Mouse (Mus musculus) midbrain, embryonic 11.5 days (tissue): ENCODE data around the gene Plekhg1. TPM values are rescaled to one million over a fixed set of nuclear protein-coding genes. Genes with fewer than 3 reads are reported as not detected.

ENCODE experiments used
- ATAC-seq: fragments of 200-750 bp; cut with Nextera tagmentation; 2 replicates; pipeline ENCODE4 v1.8.0; 2017; ENCODE audit warnings: moderate TSS enrichment, moderate library complexity; ENCODE audit not compliant: low FRiP score
- DNase-seq: peaks from one replicate; pipeline ENCODE4 v3.0.0; 2015; ENCODE audit warnings: low spot score; ENCODE audit errors: missing footprints
- H3K27ac ChIP-seq: fragments of 300-500 bp; sonication (generic); 2 replicates; pipeline ENCODE4 v1.5.1; 2014; ENCODE audit warnings: low read depth, low read length
- H3K27me3 ChIP-seq: fragments of 300-500 bp; sonication (generic); 2 replicates; pipeline ENCODE4 v1.6.1; 2014; ENCODE audit warnings: mild to moderate bottlenecking, low read length, moderate library complexity, mixed read lengths; ENCODE audit not compliant: control insufficient read depth, insufficient read depth
- H3K36me3 ChIP-seq: fragments of 300-500 bp; sonication (generic); 2 replicates; pipeline ENCODE4 v1.6.1; 2014; ENCODE audit warnings: mild to moderate bottlenecking, low read length, moderate library complexity, mixed read lengths; ENCODE audit not compliant: control insufficient read depth, insufficient read depth
- H3K4me1 ChIP-seq: fragments of 300-500 bp; sonication (generic); 2 replicates; pipeline ENCODE4 v1.6.1; 2014; ENCODE audit warnings: low read length; ENCODE audit not compliant: control insufficient read depth, insufficient read depth
- H3K4me2 ChIP-seq: fragments of 300-500 bp; sonication (generic); 2 replicates; pipeline ENCODE4 v1.6.1; 2014; ENCODE audit warnings: mild to moderate bottlenecking, moderate library complexity
- H3K4me3 ChIP-seq: fragments of 300-500 bp; sonication (generic); 2 replicates; pipeline ENCODE4 v1.5.1; 2014; ENCODE audit warnings: low read depth, low read length
- H3K9ac ChIP-seq: fragments of 300-500 bp; sonication (generic); 2 replicates; pipeline ENCODE4 v1.6.1; 2014; ENCODE audit warnings: low read length
- H3K9me3 ChIP-seq: fragments of 300-500 bp; sonication (generic); 2 replicates; pipeline ENCODE4 v1.6.1; 2016; ENCODE audit warnings: low read length; ENCODE audit not compliant: control insufficient read depth
- WGBS: fragments of 180-500 bp; shearing (Covaris S2); extraction: QIAGEN DNeasy Blood & Tissue Kit; methylation state at CpG from one replicate; pipeline ENCODE4 v1.1.7; 2014; 5-methylcytosine and 5-hydroxymethylcytosine counted together
- polyA plus RNA-seq: library from polyadenylated mRNA; unstranded; fragments of >200 nt; fragmentation: Nextera tagmentation; extraction: Ambion mirVana; gene quantifications from 2 replicates; pipeline ENCODE4 v1.2.1, GENCODE M21; 2014

Gene Plekhg1
- polyA plus RNA-seq, 1 experiment from 2014 or later, result 16.8 TPM

DNA sequence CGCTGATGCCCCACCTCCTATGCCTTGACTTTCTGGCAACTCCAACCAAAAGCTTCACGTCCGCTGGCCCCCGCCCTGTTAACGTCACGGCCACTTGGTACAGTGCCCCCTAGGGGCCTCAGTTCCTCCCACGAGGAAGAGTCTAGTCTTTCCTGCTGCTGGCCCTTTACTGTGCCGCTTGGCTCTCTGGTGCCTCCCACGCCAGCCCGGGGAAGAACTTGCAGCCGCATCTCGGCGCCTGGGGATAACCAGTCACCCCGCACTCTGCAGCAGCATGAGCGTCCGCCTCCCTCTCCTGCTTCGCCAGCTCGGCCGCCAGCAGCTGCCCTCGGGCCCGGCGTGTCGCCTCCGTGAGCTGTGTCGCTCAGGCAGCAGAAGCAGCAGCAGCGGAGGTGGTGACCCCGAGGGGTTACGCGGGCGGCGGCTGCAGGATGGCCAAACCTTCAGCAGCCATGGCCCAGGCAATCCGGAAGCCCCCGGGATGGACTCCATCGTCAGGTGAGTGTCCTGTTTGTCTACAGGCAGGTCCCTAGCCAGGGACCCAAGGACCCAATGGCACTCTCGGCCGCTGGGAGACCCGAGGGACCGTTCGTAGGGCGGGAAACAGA, 232.9 kb downstream of the Plekhg1 start, which contains the start of gene Mthfd1l:
TSS of gene Mthfd1l (plus strand) at position 138 of the 608 bp plus-strand sequence.
- peak within 1 kb of the TSS; percentile 75 for H3K9ac ChIP-seq
- no peaks in the 10 kb centered on the region for H3K36me3 ChIP-seq
- DNase-seq (peak; percentile 97), ATAC-seq (peak; percentile 81)
- peaks cover 2% of the 10 kb centered on the region; the same call in 1 of the 2 replicates for H3K4me1 ChIP-seq
- H3K27ac ChIP-seq, result peak within 1 kb of the TSS; percentile 85
- no peaks in the 10 kb centered on the region for H3K27me3 ChIP-seq
- no peaks in the 10 kb centered on the region for H3K9me3 ChIP-seq
- whole genome bisulfite sequencing, result under 1% methylated on average over 40 of the region's 40 CpGs
- H3K4me3 ChIP-seq, result peak within 1 kb of the TSS; percentile 66
- H3K4me2 ChIP-seq, result peak within 1 kb of the TSS; percentile 61

DNA sequence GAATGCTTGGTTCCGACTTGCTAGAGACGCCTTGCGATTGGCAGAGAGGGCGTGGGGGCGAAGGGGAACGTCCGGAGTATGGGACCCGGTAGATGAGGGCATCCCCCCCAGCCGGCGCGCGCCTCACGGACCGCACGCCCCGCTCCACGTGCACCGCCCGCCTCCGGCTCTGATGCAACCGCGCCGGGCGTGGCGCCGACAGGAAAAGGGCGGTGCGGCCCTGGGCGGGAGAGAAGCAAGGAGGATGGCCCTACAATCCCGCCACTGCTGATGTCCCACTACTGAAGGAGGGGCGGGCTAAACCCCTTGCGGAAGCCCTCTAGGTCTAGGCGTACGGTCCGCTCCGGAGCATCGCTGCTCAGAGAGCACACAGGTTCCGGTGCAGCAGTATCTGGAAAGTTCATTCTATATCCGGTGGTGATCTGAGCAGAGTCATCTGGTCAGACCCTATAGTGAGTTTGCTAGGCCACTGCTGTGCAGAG, 233.5 kb downstream of the Plekhg1 start:
- H3K4me1 ChIP-seq, result peaks cover 2% of the 10 kb centered on the region; the same call in 1 of the 2 replicates
- no peaks in the 10 kb centered on the region; the same call in 1 of the 2 replicates for H3K36me3 ChIP-seq
- peak overlapping the region; percentile 85 for H3K27ac ChIP-seq
- ATAC-seq (peak; percentile 87), DNase-seq (peak; percentile 97)
- peak overlapping the region; percentile 66 for H3K4me3 ChIP-seq
- H3K4me2 ChIP-seq, result peak overlapping the region; percentile 61
- WGBS, result under 1% methylated on average over 33 of the region's 39 CpGs
- H3K27me3 ChIP-seq, result no peaks in the 10 kb centered on the region
- no peaks in the 10 kb centered on the region for H3K9me3 ChIP-seq
- H3K9ac ChIP-seq, result peak overlapping the region; percentile 75

DNA sequence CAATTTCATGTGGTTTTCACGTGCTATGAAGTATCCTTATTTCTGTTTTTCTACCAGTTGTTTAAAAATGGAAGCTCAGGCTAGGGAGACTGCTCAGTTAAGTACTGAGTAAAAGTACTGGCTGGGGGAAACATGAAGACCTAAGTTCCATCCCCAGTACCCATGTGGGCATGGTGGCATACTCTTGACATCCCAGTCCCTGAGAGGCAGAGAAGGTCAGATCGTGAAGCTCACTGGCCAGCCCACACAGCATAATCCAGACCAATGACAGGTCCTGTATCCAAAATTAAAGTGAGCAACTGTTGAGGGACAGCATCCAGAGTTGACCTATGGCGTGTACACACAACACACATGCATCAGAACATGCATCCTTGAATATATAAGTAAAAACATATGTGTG, 234.2 kb downstream of the Plekhg1 start:
- no peak for ATAC-seq
- H3K9ac ChIP-seq, result no peak overlapping the region
- WGBS, result 83% methylated on average over 3 of the region's 3 CpGs
- H3K9me3 ChIP-seq, result no peaks in the 10 kb centered on the region
- H3K27ac ChIP-seq, result no peak overlapping the region
- no peak overlapping the region for H3K4me3 ChIP-seq
- peaks cover 2% of the 10 kb centered on the region; the same call in 1 of the 2 replicates for H3K4me1 ChIP-seq
- peaks cover 5% of the 10 kb centered on the region; the same call in 1 of the 2 replicates for H3K36me3 ChIP-seq
- H3K27me3 ChIP-seq, result no peaks in the 10 kb centered on the region
- DNase-seq, result peak; percentile 85
- H3K4me2 ChIP-seq, result peak overlapping the region; percentile 61

- no peak overlapping the region for H3K27ac ChIP-seq
- H3K4me3 ChIP-seq, result no peak overlapping the region
- H3K9me3 ChIP-seq, result no peaks in the 10 kb centered on the region
- H3K9ac ChIP-seq, result no peak overlapping the region
- H3K36me3 ChIP-seq, result peaks cover 9% of the 10 kb centered on the region
- H3K27me3 ChIP-seq, result no peaks in the 10 kb centered on the region
- no peak for ATAC-seq
- 90% methylated on average over 6 of the region's 6 CpGs for whole genome bisulfite sequencing
- H3K4me1 ChIP-seq, result peaks cover 2% of the 10 kb centered on the region; the same call in 1 of the 2 replicates
- H3K4me2 ChIP-seq, result no peak overlapping the region
- no peak for DNase-seq
Observed at GRCm38 (mm10) chr10:3975898-3976622, 235.9 kb downstream of the Plekhg1 start.

DNA sequence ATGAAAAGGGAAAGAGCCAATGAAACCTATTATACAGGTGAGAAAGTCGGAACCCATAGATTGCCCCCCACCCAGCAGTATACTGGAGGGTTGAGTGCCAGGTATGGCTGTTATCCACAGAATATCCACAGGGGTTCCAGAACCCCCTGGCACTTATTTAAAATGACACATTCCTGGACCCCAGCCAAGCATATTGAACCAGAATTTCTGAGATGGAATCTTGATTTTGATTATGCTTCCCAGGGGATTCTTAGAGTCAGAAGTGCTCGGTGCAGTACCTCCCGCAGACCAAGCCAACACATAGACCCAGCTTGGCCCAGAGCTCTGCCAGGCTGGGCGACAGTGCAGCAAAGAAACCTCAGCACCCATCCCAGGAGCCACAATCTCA, 236.5 kb downstream of the Plekhg1 start:
- Histone ChIP-seq H3K9ac (no peak overlapping the region), H3K36me3 (peaks cover 9% of the 10 kb centered on the region), H3K27ac (no peak overlapping the region), H3K9me3 (no peaks in the 10 kb centered on the region), H3K27me3 (no peaks in the 10 kb centered on the region), H3K4me1 (peaks cover 2% of the 10 kb centered on the region; the same call in 1 of the 2 replicates), H3K4me2 (no peak overlapping the region), H3K4me3 (no peak overlapping the region)
- ATAC-seq (no peak), DNase-seq (no peak)
- WGBS, result 89% methylated on average over 4 of the region's 4 CpGs

DNA sequence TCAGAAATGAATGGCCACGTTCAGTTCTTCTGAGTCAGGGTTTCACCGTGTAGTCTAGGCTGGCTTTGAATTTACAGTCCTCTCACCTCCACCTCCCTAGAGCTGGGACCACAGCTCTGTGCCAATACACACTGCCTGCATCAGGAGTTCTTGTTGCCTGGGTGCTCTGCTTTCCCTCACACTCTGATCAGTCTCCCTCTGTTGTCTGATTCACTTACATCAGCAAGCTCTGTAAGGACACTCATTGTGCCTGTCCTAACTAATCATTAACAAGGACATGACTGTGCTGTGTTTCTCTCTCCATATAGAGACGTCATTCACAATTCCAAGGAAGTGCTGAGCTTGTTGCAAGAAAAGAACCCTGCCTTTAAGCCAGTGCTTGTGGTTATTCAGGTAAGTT, 238.2 kb downstream of the Plekhg1 start:
- 90% methylated on average over 3 of the region's 3 CpGs for WGBS
- H3K36me3 ChIP-seq, result peaks cover 9% of the 10 kb centered on the region
- H3K4me1 ChIP-seq, result no peaks in the 10 kb centered on the region
- ATAC-seq (no peak), DNase-seq (peak; percentile 47)
- no peak overlapping the region for H3K4me2 ChIP-seq
- H3K27ac ChIP-seq, result no peak overlapping the region
- H3K9me3 ChIP-seq, result no peaks in the 10 kb centered on the region
- H3K27me3 ChIP-seq, result no peaks in the 10 kb centered on the region
- H3K4me3 ChIP-seq, result no peak overlapping the region
- H3K9ac ChIP-seq, result no peak overlapping the region

DNA sequence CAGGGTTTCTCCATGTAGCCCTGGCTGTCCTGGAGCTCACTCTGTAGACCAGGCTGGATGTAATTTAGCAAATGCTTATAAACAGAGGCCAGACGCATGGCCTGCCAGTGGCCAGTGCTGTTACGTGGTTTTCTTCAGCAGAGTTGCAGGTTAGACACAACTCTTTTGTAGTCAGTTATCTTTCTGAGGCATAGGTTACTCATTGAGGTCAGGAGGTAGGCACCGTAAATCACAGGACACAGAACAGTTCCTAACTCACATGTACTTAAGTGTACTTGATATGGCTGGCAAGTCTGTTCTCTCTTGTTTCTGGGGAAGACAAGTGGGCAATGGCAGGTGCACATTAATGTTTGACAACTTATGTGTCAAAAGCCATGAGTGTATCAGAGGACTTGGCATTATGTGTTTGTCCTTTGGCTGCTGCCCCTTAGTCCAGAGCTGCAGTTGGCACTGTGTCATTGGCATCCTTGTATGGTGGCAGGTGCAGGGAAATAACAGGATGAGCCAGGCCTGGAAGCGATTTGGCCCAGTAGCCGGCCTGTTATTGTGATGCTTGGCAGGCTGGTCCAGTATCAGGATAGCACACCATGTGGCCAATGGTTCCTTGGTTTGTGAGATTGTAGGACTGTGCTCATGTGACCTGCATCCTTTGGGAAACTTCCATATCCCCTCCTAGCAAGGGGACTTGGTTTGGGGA, 238.8 kb downstream of the Plekhg1 start:
- no peak for ATAC-seq
- Histone ChIP-seq H3K27ac (no peak overlapping the region), H3K27me3 (no peaks in the 10 kb centered on the region), H3K4me2 (no peak overlapping the region), H3K9ac (no peak overlapping the region), H3K4me3 (no peak overlapping the region), H3K9me3 (no peaks in the 10 kb centered on the region), H3K36me3 (peaks cover 9% of the 10 kb centered on the region), H3K4me1 (no peaks in the 10 kb centered on the region)
- DNase-seq, result peak; percentile 23
- 94% methylated on average over 5 of the region's 5 CpGs for WGBS

GRCm38 (mm10) chr10:3980231-3980630, 240.1 kb downstream of the Plekhg1 start:
- Histone ChIP-seq H3K9me3 (no peaks in the 10 kb centered on the region), H3K27me3 (no peaks in the 10 kb centered on the region), H3K36me3 (peaks cover 9% of the 10 kb centered on the region), H3K27ac (no peak overlapping the region), H3K9ac (no peak overlapping the region), H3K4me2 (no peak overlapping the region), H3K4me1 (no peaks in the 10 kb centered on the region), H3K4me3 (no peak overlapping the region)
- DNase-seq (peak; percentile 47), ATAC-seq (no peak)
- WGBS, result 87% methylated on average over 4 of the region's 4 CpGs
